Mouse (Mus musculus): ENCODE measurements around the gene Clic3.
A peak's percentile ranks its signal among the peaks of the same experiment; 100 is the strongest.
"Not testable (repeated sequence)": the region's sequence is repeated elsewhere in the genome, so short reads cannot be mapped to it uniquely, and the experiment has no call there.

Gene Clic3

DNA sequence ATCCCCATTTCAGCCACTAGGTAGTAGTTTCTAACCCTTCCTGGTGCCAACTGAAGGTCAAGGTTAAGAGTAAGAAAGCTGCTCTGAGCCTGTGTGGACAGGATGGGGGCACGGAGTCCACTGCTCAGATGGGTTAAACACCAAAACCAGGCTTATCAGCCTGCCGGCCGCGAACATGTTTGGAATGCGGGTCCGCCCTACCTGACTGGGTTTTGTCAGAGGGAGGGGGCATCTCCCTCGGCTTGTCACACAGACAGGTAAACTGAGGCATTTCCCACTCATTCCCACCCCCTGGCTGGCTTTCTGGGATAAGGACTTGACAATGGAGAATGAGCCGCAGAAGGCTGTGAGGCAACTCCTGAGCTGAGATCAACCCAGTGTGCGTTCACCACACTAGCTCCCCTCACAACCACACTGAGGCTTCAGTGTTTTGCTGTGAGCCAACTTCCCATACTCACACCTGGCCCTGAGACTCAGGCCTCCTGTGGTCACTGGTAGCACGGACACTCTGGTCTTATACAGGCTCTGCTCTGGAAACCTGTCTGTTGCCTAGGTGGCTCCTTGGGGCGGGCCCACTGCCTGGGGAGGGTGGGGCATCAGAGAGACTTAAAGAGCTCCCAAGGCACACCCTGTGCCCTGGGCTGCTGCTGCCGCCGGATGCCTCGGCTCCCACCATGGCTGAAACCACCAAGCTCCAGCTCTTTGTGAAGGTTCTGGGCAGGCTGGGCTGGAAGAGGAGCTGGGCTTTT is at the start of gene Clic3:
Clic3 (plus strand) TSS at position 634 of the 749 bp plus-strand sequence.
- no peak for DNase-seq (ENCODE audit: low spot score)

DNA sequence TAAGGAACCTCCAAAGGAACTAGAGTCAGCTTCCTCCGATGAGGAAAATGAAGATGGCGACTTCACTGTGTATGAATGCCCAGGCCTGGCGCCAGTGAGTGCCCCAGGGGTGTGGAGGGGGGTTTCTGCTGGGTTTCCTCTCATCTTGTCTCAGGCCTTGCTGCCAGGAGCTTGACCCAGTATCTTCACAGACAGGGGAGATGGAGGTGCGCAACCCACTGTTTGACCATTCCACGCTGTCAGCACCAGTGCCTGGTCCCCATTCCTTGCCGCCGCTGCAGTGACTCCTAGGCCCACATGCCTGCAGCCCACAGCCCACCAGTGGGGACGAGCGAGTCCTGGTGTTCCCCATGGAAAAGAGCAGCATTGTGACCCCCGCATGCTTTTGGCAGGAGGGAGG is 47.7 kb upstream of the Clic3 start:
- no peak for DNase-seq (ENCODE audit: low spot score)

DNA sequence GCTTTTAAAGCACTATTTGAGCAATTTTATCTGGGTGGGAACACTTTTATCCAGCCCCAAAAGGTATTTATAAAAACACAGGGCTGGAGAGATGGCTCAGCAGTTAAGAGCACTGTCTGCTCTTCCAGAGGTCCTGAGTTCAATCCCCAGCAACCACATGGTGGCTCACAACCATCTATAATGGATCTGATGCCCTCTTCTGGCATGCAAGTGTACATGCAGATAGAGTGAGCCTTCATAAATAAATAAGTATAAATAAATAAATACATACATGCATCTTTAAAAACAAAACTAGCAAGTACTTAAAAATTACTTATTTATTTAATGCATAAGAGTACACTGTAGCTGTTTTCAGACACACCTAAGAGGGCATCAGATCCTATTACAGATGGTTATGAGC is 43.2 kb upstream of the Clic3 start:
- DNase-seq (ENCODE audit: low spot score), result not testable (repeated sequence)

- no peak for DNase-seq (ENCODE audit: low spot score)
These were observed 39.2 kb upstream of the Clic3 start for GRCm38 (mm10) chr2:25417426-25417825.

DNA sequence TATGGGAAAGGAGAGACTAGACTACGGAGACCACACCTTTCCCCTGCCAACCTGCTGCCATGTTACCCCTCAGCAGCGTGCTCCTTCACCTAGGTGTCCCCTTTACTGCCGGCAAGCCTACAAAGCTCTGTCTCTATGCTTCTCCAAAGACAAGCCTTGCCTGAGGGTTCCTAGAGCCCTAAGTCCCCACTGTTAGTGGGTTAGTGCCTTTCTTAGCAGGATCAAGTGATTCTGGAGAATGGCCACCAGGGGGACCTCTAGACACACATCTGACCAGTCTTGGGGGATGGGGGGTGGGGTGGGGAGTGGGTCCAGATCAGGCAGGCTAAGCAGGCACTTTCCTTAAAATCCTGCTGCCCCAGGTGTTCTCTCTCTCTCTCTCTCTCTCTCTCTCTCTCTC is 34.7 kb upstream of the Clic3 start:
- DNase-seq (ENCODE audit: low spot score), result no peak

DNA sequence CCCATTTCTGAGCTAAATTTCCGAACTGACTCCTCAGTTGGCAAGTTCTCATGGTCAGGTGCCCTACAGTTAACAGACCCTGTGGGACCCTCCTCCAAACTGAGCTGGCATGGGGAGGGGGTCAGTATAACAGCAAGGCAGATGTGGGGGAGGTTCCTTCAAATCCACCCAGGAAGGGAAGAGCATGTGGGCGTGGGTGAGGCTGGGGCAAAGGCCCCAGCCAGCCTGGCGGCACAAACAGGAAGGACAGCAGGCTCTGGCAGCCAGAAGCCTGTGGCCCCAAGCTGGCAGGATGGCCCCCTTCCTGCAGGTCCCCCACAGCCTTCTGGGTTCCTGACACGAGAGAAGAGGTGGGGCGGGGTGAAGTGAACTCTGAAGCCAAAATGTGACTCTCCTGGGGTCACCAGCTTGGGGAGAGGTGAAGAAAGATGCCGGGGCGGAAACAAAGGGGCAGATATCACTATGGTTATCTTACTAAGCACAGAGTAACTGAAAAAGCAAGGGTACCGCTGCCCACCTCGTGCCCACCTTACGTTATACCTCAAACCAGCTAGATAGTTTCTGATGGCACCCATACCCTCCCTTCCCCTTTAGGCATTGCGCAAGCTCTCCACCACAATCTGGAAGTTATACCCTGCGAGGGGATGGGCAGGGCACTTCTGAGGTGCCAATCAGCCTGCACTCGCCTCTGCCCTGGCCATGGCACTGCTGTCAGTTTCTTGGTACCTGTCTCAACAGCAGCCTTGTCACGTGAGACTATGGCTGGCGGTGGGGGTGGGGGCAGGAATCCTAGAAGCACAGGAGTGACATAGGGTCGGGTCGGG is 33.8 kb upstream of the Clic3 start, which contains the start of gene Fut7:
Fut7 (plus strand) TSS at position 681 of the 824 bp plus-strand sequence.
- DNase-seq (ENCODE audit: low spot score), result no peak

- no peak for DNase-seq (ENCODE audit: low spot score)
These were observed 33.0 kb upstream of the Clic3 start for GRCm38 (mm10) chr2:25423626-25424025.

DNA sequence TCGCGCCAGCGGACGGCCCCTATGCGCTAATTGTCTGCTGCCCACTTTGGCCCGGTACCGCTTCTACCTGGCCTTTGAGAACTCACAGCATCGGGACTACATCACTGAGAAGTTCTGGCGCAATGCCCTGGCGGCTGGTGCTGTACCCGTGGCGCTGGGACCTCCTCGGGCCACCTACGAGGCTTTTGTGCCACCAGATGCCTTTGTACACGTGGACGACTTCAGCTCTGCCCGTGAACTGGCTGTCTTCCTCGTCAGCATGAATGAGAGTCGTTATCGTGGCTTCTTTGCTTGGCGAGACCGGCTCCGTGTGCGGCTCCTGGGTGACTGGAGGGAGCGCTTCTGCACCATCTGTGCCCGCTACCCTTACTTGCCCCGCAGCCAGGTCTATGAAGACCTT is 31.2 kb upstream of the Clic3 start:
- no peak for DNase-seq (ENCODE audit: low spot score)

GRCm38 (mm10) chr2:25426721-25427191 is 29.9 kb upstream of the Clic3 start:
- DNase-seq (ENCODE audit: low spot score), result peak; percentile 66

DNA sequence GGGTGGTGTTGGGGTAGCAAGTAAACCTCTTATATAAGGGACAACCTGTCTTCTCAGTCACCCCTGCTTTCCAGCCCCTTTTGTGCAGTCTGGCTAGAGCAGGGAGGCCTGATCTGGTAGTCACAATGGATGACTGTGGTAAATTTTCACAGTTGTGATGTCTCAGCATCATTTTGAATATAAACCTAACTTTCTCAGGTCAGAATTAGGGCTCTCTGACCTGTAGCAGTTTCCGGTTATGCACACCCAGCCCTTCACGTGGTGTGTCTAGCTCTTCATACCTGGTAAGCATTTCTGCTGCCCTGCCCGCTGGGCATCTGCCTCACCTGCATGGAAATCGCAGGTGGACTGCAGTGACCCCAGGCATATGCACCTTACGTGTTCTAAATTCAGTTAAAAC is 29.4 kb upstream of the Clic3 start:
- no peak for DNase-seq (ENCODE audit: low spot score)

DNA sequence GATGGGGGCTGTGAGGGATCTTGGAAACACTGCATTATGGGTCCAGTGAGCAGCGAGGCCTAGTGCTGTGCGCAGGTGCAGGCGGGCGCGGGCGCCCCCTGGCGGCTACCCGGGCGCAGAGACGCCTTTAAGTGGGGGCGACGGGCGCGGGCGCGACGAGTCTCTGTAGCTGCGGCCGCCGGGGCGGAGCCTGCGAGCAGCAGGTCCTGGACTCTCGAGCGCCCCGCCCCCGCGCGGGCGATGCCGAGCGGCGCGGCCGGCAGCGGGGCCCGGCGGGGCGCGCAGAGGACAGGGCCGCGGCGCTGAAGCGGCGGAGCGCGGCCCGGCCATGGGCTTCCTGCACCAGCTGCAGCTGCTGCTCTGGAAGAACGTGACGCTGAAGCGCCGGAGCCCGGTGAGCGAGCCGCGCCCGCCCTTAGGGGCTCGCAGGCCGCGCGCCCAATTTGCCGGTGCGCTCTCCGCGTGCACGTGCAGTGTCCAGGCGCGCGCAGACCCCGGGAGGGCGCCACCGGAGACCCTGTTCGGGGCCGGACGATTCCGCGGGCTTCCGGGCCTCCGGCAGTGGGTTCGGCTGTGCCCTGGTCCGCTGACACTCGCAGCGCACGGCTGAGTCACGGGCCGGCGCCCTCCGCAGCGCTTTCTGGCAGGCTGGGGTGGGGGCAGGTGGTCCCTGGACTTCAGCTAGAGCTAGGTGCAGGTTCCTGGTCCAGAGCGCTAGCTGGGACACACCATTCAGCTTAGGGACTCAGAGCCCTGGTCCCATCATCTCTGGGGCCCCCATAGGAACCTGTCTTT is 28.0 kb upstream of the Clic3 start, which contains the start of gene Abca2:
Abca2 (plus strand) TSS at position 262 of the 795 bp plus-strand sequence.
- DNase-seq (ENCODE audit: low spot score), result peak; percentile 86

- DNase-seq (ENCODE audit: low spot score), result no peak
These were observed 27.0 kb upstream of the Clic3 start for GRCm38 (mm10) chr2:25429435-25430180.

- no peak for DNase-seq (ENCODE audit: low spot score)
These were observed 26.0 kb upstream of the Clic3 start for GRCm38 (mm10) chr2:25430395-25431233.

DNA sequence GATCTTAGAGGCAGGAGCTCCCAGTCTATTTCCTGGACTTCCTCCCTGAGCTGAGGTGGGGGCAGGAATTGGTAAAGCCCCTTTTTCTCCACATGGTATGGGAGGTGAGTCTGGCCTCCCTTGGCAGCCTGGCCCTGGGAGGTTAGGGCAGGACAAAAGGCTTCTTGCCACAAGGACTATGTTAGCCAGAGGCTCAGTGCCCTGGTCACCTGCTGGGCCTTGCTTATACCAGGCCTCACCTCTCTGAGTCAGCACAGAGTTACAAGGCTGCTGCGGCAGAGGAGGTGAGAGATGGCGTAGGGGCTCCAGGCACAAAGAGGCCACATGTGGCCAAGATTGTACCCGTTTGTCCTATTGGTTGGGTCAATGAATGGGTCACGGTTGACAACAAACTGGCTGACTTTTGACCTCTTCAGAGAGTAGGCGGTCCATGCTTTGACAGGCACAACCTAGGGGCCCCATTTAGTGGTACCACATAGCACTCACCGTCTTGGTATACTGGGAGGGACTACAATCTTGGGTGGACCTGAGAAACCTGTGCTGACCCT is 25.3 kb upstream of the Clic3 start:
- no peak for DNase-seq (ENCODE audit: low spot score)

GRCm38 (mm10) chr2:25432326-25433098 is 24.1 kb upstream of the Clic3 start:
- no peak for DNase-seq (ENCODE audit: low spot score)

- no peak for DNase-seq (ENCODE audit: low spot score)
These were observed 23.5 kb upstream of the Clic3 start for GRCm38 (mm10) chr2:25433101-25433500.

DNA sequence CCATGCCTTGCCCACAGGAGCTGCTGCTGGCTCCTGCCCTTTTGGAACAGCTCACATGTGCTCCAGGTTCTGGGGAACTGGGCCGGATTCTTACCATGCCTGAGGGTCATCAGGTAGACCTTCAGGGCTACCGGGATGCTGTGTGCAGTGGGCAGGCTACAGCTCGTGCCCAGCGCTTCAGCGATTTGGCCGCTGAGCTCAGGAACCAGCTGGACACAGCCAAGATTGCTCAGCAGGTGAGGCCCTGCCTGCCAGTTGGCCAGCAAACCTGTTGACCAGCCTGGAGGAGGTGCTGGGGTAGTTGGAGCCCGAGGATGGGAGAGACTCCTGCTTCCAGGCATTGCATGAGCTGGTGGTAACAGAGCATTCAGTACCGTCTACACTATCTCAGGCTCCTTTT is 22.3 kb upstream of the Clic3 start:
- no peak for DNase-seq (ENCODE audit: low spot score)

DNA sequence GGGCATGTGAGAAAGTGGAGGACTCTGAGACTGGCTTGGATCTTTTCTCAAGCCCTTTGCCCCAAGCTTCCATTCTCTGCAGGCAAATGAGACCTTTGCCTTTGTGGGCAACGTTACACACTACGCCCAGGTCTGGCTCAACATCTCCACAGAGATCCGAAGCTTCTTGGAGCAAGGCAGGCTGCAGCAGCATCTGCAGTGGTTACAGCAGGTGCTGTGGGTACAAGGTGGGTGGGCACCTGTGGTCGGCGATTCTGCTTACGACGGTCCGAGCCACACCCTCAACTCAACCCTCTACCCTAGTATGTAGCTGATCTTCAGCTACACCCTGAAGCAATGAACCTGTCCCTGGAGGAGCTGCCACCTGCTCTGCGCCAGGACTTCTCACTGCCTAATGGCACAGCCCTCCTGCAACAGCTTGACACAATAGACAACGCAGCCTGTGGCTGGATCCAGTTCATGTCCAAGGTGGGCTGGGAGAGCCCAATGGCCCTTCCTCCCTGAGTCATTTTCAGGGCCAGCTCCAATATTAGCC is 20.3 kb upstream of the Clic3 start:
- DNase-seq (ENCODE audit: low spot score), result no peak

DNA sequence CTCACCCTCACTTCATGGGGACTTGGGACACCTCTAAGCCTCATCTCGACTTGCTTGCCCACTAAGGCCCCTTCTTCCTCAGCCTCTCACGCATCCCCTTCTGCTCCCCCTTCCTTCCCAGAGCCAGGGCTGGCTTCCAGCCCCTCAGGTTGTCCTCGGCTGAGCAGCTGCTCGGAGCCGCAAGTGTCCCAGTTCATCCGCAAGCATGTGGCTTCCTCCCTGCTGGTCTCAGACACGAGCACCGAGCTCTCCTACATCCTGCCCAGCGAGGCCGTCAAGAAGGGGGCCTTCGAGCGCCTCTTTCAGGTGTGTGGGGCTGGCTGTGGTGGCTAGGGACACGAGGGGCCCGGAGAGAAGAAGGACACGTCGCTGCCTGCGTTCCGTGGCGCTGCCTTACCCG is 15.6 kb upstream of the Clic3 start:
- no peak for DNase-seq (ENCODE audit: low spot score)
